Mouse (Mus musculus) hindbrain, postnatal 0 days (tissue): ENCODE results near the gene Gng2. TPM values are rescaled to one million over a fixed set of nuclear protein-coding genes. Genes with fewer than 3 reads are reported as not detected.

ENCODE experiments used
- ATAC-seq: fragments of 200-750 bp; cut with Nextera tagmentation; 2 replicates; pipeline ENCODE4 v1.8.0; 2017; ENCODE audit warnings: mild to moderate bottlenecking, moderate TSS enrichment, moderate library complexity
- DNase-seq: peaks from one replicate; pipeline ENCODE4 v3.0.0-alpha.2; 2015; ENCODE audit warnings: low spot score
- H3K27ac ChIP-seq: fragments of 300-500 bp; sonication (generic); 2 replicates; pipeline ENCODE4 v1.5.1; 2014; ENCODE audit warnings: mild to moderate bottlenecking
- H3K27me3 ChIP-seq: fragments of 300-500 bp; sonication (generic); 2 replicates; pipeline ENCODE4 v1.6.1; 2014; ENCODE audit warnings: low read length, mixed read lengths; ENCODE audit not compliant: insufficient read depth
- H3K36me3 ChIP-seq: fragments of 300-500 bp; sonication (generic); 2 replicates; pipeline ENCODE4 v1.6.1; 2014; ENCODE audit warnings: low read length, mixed read lengths; ENCODE audit not compliant: insufficient read depth
- H3K4me1 ChIP-seq: fragments of 300-500 bp; sonication (generic); 2 replicates; pipeline ENCODE4 v1.6.1; 2014; ENCODE audit warnings: antibody characterized with exemption, low read length, mixed read lengths; ENCODE audit not compliant: insufficient read depth
- H3K4me2 ChIP-seq: fragments of 300-500 bp; sonication (generic); 2 replicates; pipeline ENCODE4 v1.6.1; 2014; ENCODE audit warnings: low read depth, mild to moderate bottlenecking, low read length, moderate library complexity, mixed read lengths
- H3K4me3 ChIP-seq: fragments of 300-500 bp; sonication (generic); 2 replicates; pipeline ENCODE4 v1.5.1; 2014; ENCODE audit warnings: low read length
- H3K9ac ChIP-seq: fragments of 300-500 bp; sonication (generic); replicated peaks from 2 replicates; pipeline ENCODE4 v1.6.1; 2014; ENCODE audit warnings: mild to moderate bottlenecking, low read length, moderate library complexity, mixed read lengths
- H3K9me3 ChIP-seq: fragments of 300-500 bp; sonication (generic); 2 replicates; pipeline ENCODE4 v1.6.1; 2016; ENCODE audit warnings: low read length, mixed read lengths
- CTCF ChIP-seq: IDR thresholded peaks from 2 replicates; pipeline ENCODE4 v1.5.1; 2016; ENCODE audit warnings: antibody characterized with exemption, control low read depth, low read depth
- WGBS: fragments of 180-500 bp; shearing (Covaris S2); extraction: QIAGEN DNeasy Blood & Tissue Kit; methylation state at CpG from one replicate; pipeline ENCODE4 v1.1.7; 2014; 5-methylcytosine and 5-hydroxymethylcytosine counted together
- polyA plus RNA-seq: library from polyadenylated mRNA; unstranded; fragments of >200 nt; fragmentation: Nextera tagmentation; extraction: Ambion mirVana; gene quantifications from 2 replicates; pipeline ENCODE4 v1.2.1, GENCODE M21; 2015
- total RNA-seq: library from RNA; depleted of rRNA; stranded (reverse); fragments of >200 nt; gene quantifications from 2 replicates; pipeline ENCODE4 v1.2.3, GENCODE M21; 2014

The Gng2 gene
- total and polyA plus RNA-seq, 2 experiments from 2014 or later = 218 to 265 TPM

DNA sequence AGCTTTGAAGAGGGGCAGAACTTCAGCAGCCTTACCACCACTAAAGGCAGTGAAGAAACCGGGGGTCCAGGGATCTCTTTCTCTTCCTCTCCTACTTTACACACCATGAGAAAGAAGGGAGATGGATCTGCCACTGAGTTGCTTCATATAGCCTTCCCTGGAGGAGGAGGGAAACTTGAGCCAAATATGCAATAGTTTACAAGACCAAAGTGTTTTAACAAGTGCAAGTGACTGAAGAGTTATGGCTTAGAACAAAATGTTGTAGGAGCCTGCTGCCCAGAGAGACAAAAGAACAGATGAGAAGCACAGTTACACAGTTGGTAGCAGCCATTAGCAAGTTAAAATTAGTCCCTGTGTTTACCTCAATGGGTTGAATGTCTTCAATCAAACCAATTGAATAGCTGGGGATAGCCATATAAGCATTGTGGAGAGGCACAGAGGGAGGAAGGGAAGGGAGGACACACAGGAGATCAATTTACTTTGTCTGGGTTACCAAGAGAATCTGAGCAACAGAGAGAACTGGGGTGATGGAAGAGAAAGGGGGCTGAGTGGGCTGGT is 13.1 kb upstream of the Gng2 start:
- ATAC-seq = no peak
- no peaks in the 10 kb centered on the region for H3K9me3 ChIP-seq
- H3K36me3 ChIP-seq = no peaks in the 10 kb centered on the region
- no peak overlapping the region for H3K9ac ChIP-seq
- H3K4me2 ChIP-seq = no peak overlapping the region
- TF ChIP-seq CTCF = no peak
- H3K27ac ChIP-seq = no peak overlapping the region
- WGBS = 85% methylated on average over 1 of the region's 1 CpGs
- H3K4me3 ChIP-seq = no peak overlapping the region
- H3K4me1 ChIP-seq = peaks cover 12% of the 10 kb centered on the region; the same call in 1 of the 2 replicates
- H3K27me3 ChIP-seq = no peaks in the 10 kb centered on the region
- DNase-seq = no peak

GRCm38 (mm10) chr14:19988410-19988809 is 11.0 kb upstream of the Gng2 start:
- H3K4me2 ChIP-seq = no peak overlapping the region
- no peaks in the 10 kb centered on the region for H3K27me3 ChIP-seq
- no peaks in the 10 kb centered on the region for H3K9me3 ChIP-seq
- H3K4me1 ChIP-seq = peaks cover 16% of the 10 kb centered on the region; the same call in 1 of the 2 replicates
- no peak for DNase-seq
- H3K4me3 ChIP-seq = no peak overlapping the region
- no peaks in the 10 kb centered on the region for H3K36me3 ChIP-seq
- 95% methylated on average over 3 of the region's 3 CpGs for WGBS
- ATAC-seq = no peak
- H3K27ac ChIP-seq = peak overlapping the region; percentile 20; the same call in 1 of the 2 replicates
- H3K9ac ChIP-seq = no peak overlapping the region
- no peak for TF ChIP-seq CTCF

DNA sequence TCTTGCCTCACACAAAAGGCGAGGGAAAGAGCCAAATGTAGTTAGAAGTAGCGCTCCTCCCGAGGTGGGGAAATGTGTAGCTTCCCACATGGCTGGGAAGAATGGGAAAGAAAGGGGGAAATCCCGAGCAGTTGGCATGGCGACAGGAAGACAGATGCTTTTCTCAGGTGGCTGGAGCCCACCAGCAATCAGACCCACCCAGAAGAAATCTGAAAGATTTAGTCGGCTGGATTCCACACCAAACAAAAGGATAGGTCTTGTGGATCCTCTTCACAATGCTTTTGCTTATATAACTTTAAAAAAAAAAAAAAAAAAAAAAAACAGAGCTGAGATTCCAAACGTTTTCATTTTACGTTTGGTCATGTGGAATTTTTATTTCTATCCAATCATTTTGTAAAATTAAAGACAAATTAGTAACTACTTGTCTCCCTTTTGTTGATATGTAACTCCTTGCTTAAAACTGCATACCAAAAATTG is 10.0 kb upstream of the Gng2 start:
- peak overlapping the region; percentile 41; the same call in 1 of the 2 replicates for H3K9ac ChIP-seq
- DNase-seq (peak; percentile 83), ATAC-seq (peak; percentile 69)
- H3K4me3 ChIP-seq = peak overlapping the region; percentile 29
- H3K4me1 ChIP-seq = peaks cover 16% of the 10 kb centered on the region; the same call in 1 of the 2 replicates
- no peaks in the 10 kb centered on the region for H3K36me3 ChIP-seq
- no peaks in the 10 kb centered on the region for H3K9me3 ChIP-seq
- H3K27ac ChIP-seq = peak overlapping the region; percentile 96
- H3K4me2 ChIP-seq = peak overlapping the region; percentile 62
- no peak for TF ChIP-seq CTCF
- no peaks in the 10 kb centered on the region for H3K27me3 ChIP-seq
- WGBS = 3% methylated on average over 8 of the region's 8 CpGs

DNA sequence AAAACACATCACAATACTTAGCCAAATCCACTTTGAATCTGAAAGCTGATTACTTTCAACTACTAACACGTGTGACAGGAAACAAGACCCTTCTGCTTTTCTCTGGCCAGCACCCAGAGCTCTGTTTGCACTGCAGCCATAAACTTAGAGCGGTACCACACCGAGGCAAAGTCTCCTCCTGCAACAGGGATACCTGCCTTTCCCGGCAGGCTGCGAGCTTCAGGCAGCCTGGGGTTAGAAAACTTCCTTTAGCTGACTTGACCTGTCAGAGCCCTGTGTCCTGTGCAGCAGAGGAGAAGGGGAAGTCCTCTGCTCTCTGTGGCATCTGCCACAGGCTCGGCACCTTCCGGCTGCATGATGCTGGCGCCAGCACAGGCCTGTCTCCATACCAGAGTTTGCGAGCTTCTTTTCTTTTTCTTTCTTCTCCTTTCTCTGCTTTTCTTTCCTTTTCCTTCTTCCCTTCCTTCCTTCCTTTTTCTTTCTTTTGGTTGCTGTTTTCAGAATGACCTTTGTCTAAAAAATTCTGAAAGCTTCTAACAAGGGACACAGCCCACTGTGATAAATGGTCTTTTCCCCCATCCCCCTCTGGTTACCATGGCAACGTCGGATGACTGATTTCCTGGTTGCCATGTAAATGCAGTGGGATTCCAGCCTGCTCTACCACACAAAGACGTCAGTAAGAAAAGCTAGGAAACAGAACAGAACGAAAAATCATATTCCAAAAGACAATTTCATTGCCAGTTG is 9.4 kb upstream of the Gng2 start:
- no peak for TF ChIP-seq CTCF
- Histone ChIP-seq H3K27ac (peak overlapping the region; percentile 96), H3K4me3 (peak overlapping the region; percentile 29), H3K36me3 (no peaks in the 10 kb centered on the region), H3K4me2 (peak overlapping the region; percentile 62), H3K9me3 (no peaks in the 10 kb centered on the region), H3K27me3 (no peaks in the 10 kb centered on the region), H3K9ac (peak overlapping the region; percentile 42; the same call in 1 of the 2 replicates), H3K4me1 (peaks cover 16% of the 10 kb centered on the region; the same call in 1 of the 2 replicates)
- ATAC-seq = peak; percentile 93
- peak; percentile 96 for DNase-seq
- WGBS = under 1% methylated on average over 13 of the region's 13 CpGs

- H3K4me3 ChIP-seq = no peak overlapping the region
Measured at GRCm38 (mm10) chr14:19985912-19986613, 8.6 kb upstream of the Gng2 start.

GRCm38 (mm10) chr14:19985107-19985911 is 7.9 kb upstream of the Gng2 start:
- DNase-seq (peak; percentile 47), ATAC-seq (peak; percentile 60)
- Histone ChIP-seq H3K9me3 (no peaks in the 10 kb centered on the region), H3K36me3 (no peaks in the 10 kb centered on the region), H3K27ac (peak overlapping the region; percentile 96), H3K4me1 (peaks cover 16% of the 10 kb centered on the region; the same call in 1 of the 2 replicates), H3K9ac (no peak overlapping the region), H3K27me3 (no peaks in the 10 kb centered on the region), H3K4me3 (no peak overlapping the region), H3K4me2 (peak overlapping the region; percentile 26; the same call in 1 of the 2 replicates)
- no peak for TF ChIP-seq CTCF
- WGBS = 5% methylated on average over 13 of the region's 13 CpGs

More at GRCm38 (mm10) chr14:19985912-19986613, 8.6 kb upstream of the Gng2 start:
- no peak for TF ChIP-seq CTCF
- Histone ChIP-seq H3K9ac (peak overlapping the region; percentile 42; the same call in 1 of the 2 replicates), H3K4me1 (peaks cover 16% of the 10 kb centered on the region; the same call in 1 of the 2 replicates), H3K9me3 (no peaks in the 10 kb centered on the region), H3K36me3 (no peaks in the 10 kb centered on the region), H3K27me3 (no peaks in the 10 kb centered on the region), H3K27ac (peak overlapping the region; percentile 96), H3K4me2 (peak overlapping the region; percentile 62)
- DNase-seq (no peak), ATAC-seq (no peak)
- 18% methylated on average over 8 of the region's 8 CpGs for WGBS
